Mouse (Mus musculus) CH12.LX (cell line): ENCODE measurements around the gene Ssb.

Experiments
- CTCF ChIP-seq, 2 experiments: IDR thresholded peaks in 1 of 2; conservative IDR thresholded peaks in 1 of 2; 2 replicates each; pipeline ENCODE4 v1.5.1; 2011 to 2012; ENCODE audit warnings: low read depth in 2 of 2, low read length in 2 of 2, improper control_type of control experiment in 1 of 2, inconsistent platforms in 1 of 2, mild to moderate bottlenecking in 1 of 2, moderate library complexity in 1 of 2
- MAZ ChIP-seq: IDR thresholded peaks from 2 replicates; pipeline ENCODE4 v1.6.1; 2012; ENCODE audit warnings: low read depth, mild to moderate bottlenecking, inconsistent platforms, low read length, improper control_type of control experiment, moderate library complexity

DNA sequence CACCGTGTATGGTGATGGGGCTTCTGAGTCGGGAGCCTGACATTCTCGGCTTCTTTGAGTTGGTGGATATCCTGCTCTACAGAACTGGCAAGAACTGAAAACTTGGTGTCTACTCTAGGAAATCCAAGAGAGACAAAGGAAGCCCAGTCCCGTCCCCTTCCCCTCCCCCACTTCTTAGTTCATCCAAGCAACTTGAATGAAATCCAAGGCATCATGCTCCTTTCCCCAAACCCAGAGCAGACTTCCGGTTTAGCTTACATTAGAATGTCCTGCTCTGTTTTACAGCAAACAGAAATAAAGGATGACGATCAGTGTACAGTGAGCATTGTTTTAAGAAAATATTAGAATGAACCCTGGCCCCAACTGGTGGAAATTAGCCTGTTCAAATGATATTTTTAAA lies 12.1 kb upstream of the Ssb start:
- TF ChIP-seq CTCF (conservative IDR thresholded peaks at IDR 0.05 in 1 of 2, IDR thresholded peaks at IDR 0.05 in 1 of 2; ENCODE audit: low read depth in 2 of 2, low read length in 2 of 2) = no peak
- no peak for TF ChIP-seq MAZ
